Mouse (Mus musculus): Measurements from ENCODE around the gene Mamdc4. TPM values are rescaled to one million over a fixed set of nuclear protein-coding genes. Genes with fewer than 3 reads are reported as not detected.

Mamdc4 gene
- polyA plus RNA-seq, 1 experiment from 2014 or later: 1.9 TPM

Other genes starting within 250 kb of the Mamdc4 start
- gene Man1b1, start 242.5 kb downstream of the Mamdc4 start, polyA plus RNA-seq (2016; fragmentation: Nextera tagmentation; extraction: Ambion mirVana): 50.4 and 51.9 TPM in 2 replicates
- gene Dpp7, start 218.5 kb downstream of the Mamdc4 start, polyA plus RNA-seq (2016; fragmentation: Nextera tagmentation; extraction: Ambion mirVana): 17.0 and 18.0 TPM in 2 replicates
- gene Uap1l1, start 209.2 kb downstream of the Mamdc4 start, polyA plus RNA-seq (2016; fragmentation: Nextera tagmentation; extraction: Ambion mirVana): 8.5 and 11.4 TPM in 2 replicates
- 73.6 and 74.6 TPM in 2 replicates for gene Sapcd2, start 202.5 kb downstream of the Mamdc4 start, polyA plus RNA-seq (2016; fragmentation: Nextera tagmentation; extraction: Ambion mirVana)
- gene Entpd2, start 179.0 kb downstream of the Mamdc4 start, polyA plus RNA-seq (2016; fragmentation: Nextera tagmentation; extraction: Ambion mirVana): 0.14 TPM in 1 of 2 replicates, not detected in the other
- gene Npdc1, start 175.5 kb downstream of the Mamdc4 start, polyA plus RNA-seq (2016; fragmentation: Nextera tagmentation; extraction: Ambion mirVana): 38.3 and 40.3 TPM in 2 replicates
- gene Fut7, start 151.6 kb downstream of the Mamdc4 start, polyA plus RNA-seq (2016; fragmentation: Nextera tagmentation; extraction: Ambion mirVana): not detected in 2 replicates
- gene Abca2, start 146.1 kb downstream of the Mamdc4 start, polyA plus RNA-seq (2016; fragmentation: Nextera tagmentation; extraction: Ambion mirVana): 4.3 and 5.6 TPM in 2 replicates
- gene Clic3, start 118.0 kb downstream of the Mamdc4 start, polyA plus RNA-seq (2016; fragmentation: Nextera tagmentation; extraction: Ambion mirVana): 0.60 and 1.4 TPM in 2 replicates
- 15.8 and 16.0 TPM in 2 replicates for gene Paxx, start 113.8 kb downstream of the Mamdc4 start, polyA plus RNA-seq (2016; fragmentation: Nextera tagmentation; extraction: Ambion mirVana)
- 0.18 TPM in 1 of 2 replicates, not detected in the other for gene Ptgds, start 104.8 kb downstream of the Mamdc4 start, polyA plus RNA-seq (2016; fragmentation: Nextera tagmentation; extraction: Ambion mirVana)
- not detected in 2 replicates for gene Lcn12, start 80.9 kb downstream of the Mamdc4 start, polyA plus RNA-seq (2016; fragmentation: Nextera tagmentation; extraction: Ambion mirVana)
- 87.9 and 92.2 TPM in 2 replicates for gene Fbxw5, start 74.1 kb downstream of the Mamdc4 start, polyA plus RNA-seq (2016; fragmentation: Nextera tagmentation; extraction: Ambion mirVana)
- gene C8g, start 73.1 kb downstream of the Mamdc4 start, polyA plus RNA-seq (2016; fragmentation: Nextera tagmentation; extraction: Ambion mirVana): 6.1 and 6.7 TPM in 2 replicates
- 39.9 and 40.1 TPM in 2 replicates for gene Traf2, start 27.9 kb downstream of the Mamdc4 start, polyA plus RNA-seq (2016; fragmentation: Nextera tagmentation; extraction: Ambion mirVana)
- gene Edf1, start 17.0 kb downstream of the Mamdc4 start, polyA plus RNA-seq (2016; fragmentation: Nextera tagmentation; extraction: Ambion mirVana): 310 and 316 TPM in 2 replicates
- 146 and 155 TPM in 2 replicates for gene Phpt1, start 379 bp upstream of the Mamdc4 start, polyA plus RNA-seq (2016; fragmentation: Nextera tagmentation; extraction: Ambion mirVana)
- 0.05 and 0.16 TPM in 2 replicates for gene Ajm1, start 6.9 kb upstream of the Mamdc4 start, polyA plus RNA-seq (2016; fragmentation: Nextera tagmentation; extraction: Ambion mirVana)
- gene Rabl6, start 33.7 kb upstream of the Mamdc4 start, polyA plus RNA-seq (2016; fragmentation: Nextera tagmentation; extraction: Ambion mirVana): 77.1 and 78.2 TPM in 2 replicates
- gene Ccdc183, start 42.8 kb upstream of the Mamdc4 start, polyA plus RNA-seq (2016; fragmentation: Nextera tagmentation; extraction: Ambion mirVana): 0.10 and 0.11 TPM in 2 replicates
- 16.6 and 17.2 TPM in 2 replicates for gene Tmem141, start 47.2 kb upstream of the Mamdc4 start, polyA plus RNA-seq (2016; fragmentation: Nextera tagmentation; extraction: Ambion mirVana)
- gene Fcna, start 53.2 kb upstream of the Mamdc4 start, polyA plus RNA-seq (2016; fragmentation: Nextera tagmentation; extraction: Ambion mirVana): 0.49 and 0.57 TPM in 2 replicates
- 0.24 TPM in 1 of 2 replicates, not detected in the other for gene Lcn8, start 78.3 kb upstream of the Mamdc4 start, polyA plus RNA-seq (2016; fragmentation: Nextera tagmentation; extraction: Ambion mirVana)
- not detected in 2 replicates for gene Lcn5, start 83.1 kb upstream of the Mamdc4 start, polyA plus RNA-seq (2016; fragmentation: Nextera tagmentation; extraction: Ambion mirVana)
- gene Lcn6, start 101.9 kb upstream of the Mamdc4 start, polyA plus RNA-seq (2016; fragmentation: Nextera tagmentation; extraction: Ambion mirVana): not detected in 2 replicates
- not detected in 2 replicates for gene Lcn10, start 107.9 kb upstream of the Mamdc4 start, polyA plus RNA-seq (2016; fragmentation: Nextera tagmentation; extraction: Ambion mirVana)
- not detected in 2 replicates for gene Obp2a, start 125.2 kb upstream of the Mamdc4 start, polyA plus RNA-seq (2016; fragmentation: Nextera tagmentation; extraction: Ambion mirVana)
- gene Bmyc, start 131.9 kb upstream of the Mamdc4 start, polyA plus RNA-seq (2016; fragmentation: Nextera tagmentation; extraction: Ambion mirVana): 80.3 and 82.0 TPM in 2 replicates
- gene Obp2b, start 162.2 kb upstream of the Mamdc4 start, polyA plus RNA-seq (2016; fragmentation: Nextera tagmentation; extraction: Ambion mirVana): not detected in 2 replicates
- gene Lcn3, start 190.7 kb upstream of the Mamdc4 start, polyA plus RNA-seq (2016; fragmentation: Nextera tagmentation; extraction: Ambion mirVana): not detected in 2 replicates
- not detected in 2 replicates for gene Lcn11, start 202.2 kb upstream of the Mamdc4 start, polyA plus RNA-seq (2016; fragmentation: Nextera tagmentation; extraction: Ambion mirVana)
- not detected in 2 replicates for gene Gm13539, start 207.4 kb upstream of the Mamdc4 start, polyA plus RNA-seq (2016; fragmentation: Nextera tagmentation; extraction: Ambion mirVana)
- not detected in 2 replicates for gene Glt6d1, start 241.0 kb upstream of the Mamdc4 start, polyA plus RNA-seq (2016; fragmentation: Nextera tagmentation; extraction: Ambion mirVana)
- not detected in 2 replicates for gene Lcn9, start 248.3 kb upstream of the Mamdc4 start, polyA plus RNA-seq (2016; fragmentation: Nextera tagmentation; extraction: Ambion mirVana)

All from embryonic facial prominence, embryonic 10.5 days (tissue).